In genomic region chr17:86755581-86756195, GRCm38 (mm10) we compare ENCODE assay signal across 9 mouse cellular contexts. TPM values are rescaled to one million over a fixed set of nuclear protein-coding genes. Genes with fewer than 3 reads are reported as not detected.
A peak's percentile ranks its signal among the peaks of the same experiment; 100 is the strongest.
DNase-seq lines count a peak whose midpoint lies in the region; ATAC-seq lines count a peak whose summit lies in the region.
"Had no signal": no experiment of that assay in that cellular context is flagged by ENCODE, and none has a peak within 500 bp of the region (broad histone marks: within the 10 kb centered on the region; RNA-seq: fewer than 3 reads in every experiment).

No protein-coding gene starts in this region.

- H3K27me3 ChIP-seq in kidney, embryonic 14.5 days (ENCODE audit: control insufficient read depth, insufficient read depth, low read length) = peaks cover 38% of the 10 kb centered on the region
- H3K27me3 ChIP-seq in embryonic facial prominence, embryonic 14.5 days (replicated peaks; ENCODE audit: control insufficient read depth, insufficient read depth, low read length) = peaks cover 51% of the 10 kb centered on the region
- peaks cover 53% of the 10 kb centered on the region for H3K27me3 ChIP-seq in intestine, embryonic 14.5 days (replicated peaks; ENCODE audit: control insufficient read depth, insufficient read depth, low read length)
- peaks cover 39% of the 10 kb centered on the region for H3K27me3 ChIP-seq in neural tube, embryonic 11.5 days (ENCODE audit: control insufficient read depth, insufficient read depth, low read length)

- no peak overlapping the region for H3K27ac ChIP-seq in kidney, embryonic 14.5 days (ENCODE audit: low read depth, low read length)
- H3K27ac ChIP-seq in embryonic facial prominence, embryonic 14.5 days (replicated peaks; ENCODE audit: low read depth, low read length) = no peak overlapping the region
- H3K27ac ChIP-seq in intestine, embryonic 14.5 days (ENCODE audit: low read depth) = no peak overlapping the region
- H3K27ac ChIP-seq in neural tube, embryonic 11.5 days (ENCODE audit: low read depth, low read length) = no peak overlapping the region

- H3K4me1 ChIP-seq in kidney, embryonic 14.5 days (ENCODE audit: control insufficient read depth, insufficient read depth, low read length) = peaks cover 17% of the 10 kb centered on the region; the same call in 1 of the 2 replicates
- peaks cover 14% of the 10 kb centered on the region; the same call in 1 of the 2 replicates for H3K4me1 ChIP-seq in embryonic facial prominence, embryonic 14.5 days (ENCODE audit: control insufficient read depth, insufficient read depth, low read length)
- peaks cover 16% of the 10 kb centered on the region; the same call in 1 of the 2 replicates for H3K4me1 ChIP-seq in intestine, embryonic 14.5 days (replicated peaks; ENCODE audit: control insufficient read depth, insufficient read depth, low read length)
- H3K4me1 ChIP-seq in neural tube, embryonic 11.5 days (ENCODE audit: control insufficient read depth, insufficient read depth, low read length) = no peaks in the 10 kb centered on the region

- no peak for ATAC-seq in kidney, embryonic 14.5 days (ENCODE audit: low FRiP score, low TSS enrichment)
- ATAC-seq in embryonic facial prominence, embryonic 14.5 days (ENCODE audit: low read depth) = no peak
- no peak for ATAC-seq in intestine, embryonic 14.5 days (replicated peaks; ENCODE audit: low FRiP score, low TSS enrichment, low read depth)
- ATAC-seq in neural tube, embryonic 11.5 days (ENCODE audit: insufficient read depth, low FRiP score, low TSS enrichment) = no peak
- no peak for ATAC-seq in monocyte, adult 5-6 weeks (replicated peaks; ENCODE audit: insufficient number of reproducible peaks, low FRiP score, low TSS enrichment, poor library complexity, severe bottlenecking)

- WGBS in kidney, embryonic 14.5 days = 18% methylated on average over 11 of the region's 11 CpGs
- WGBS in embryonic facial prominence, embryonic 14.5 days = 24% methylated on average over 11 of the region's 11 CpGs
- 26% methylated on average over 11 of the region's 11 CpGs for WGBS in intestine, embryonic 14.5 days
- 13% methylated on average over 11 of the region's 11 CpGs for WGBS in neural tube, embryonic 11.5 days

- peak overlapping the region; percentile 95 for H3K4me2 ChIP-seq in kidney, embryonic 14.5 days (replicated peaks; ENCODE audit: low read depth, low read length)
- H3K4me2 ChIP-seq in embryonic facial prominence, embryonic 14.5 days (ENCODE audit: low read depth, low read length) = peak overlapping the region; percentile 96
- H3K4me2 ChIP-seq in intestine, embryonic 14.5 days (ENCODE audit: low read length) = peak overlapping the region; percentile 97
- H3K4me2 ChIP-seq in neural tube, embryonic 11.5 days (ENCODE audit: low read depth) = peak overlapping the region; percentile 66

- H3K36me3 ChIP-seq in kidney, embryonic 14.5 days (ENCODE audit: control insufficient read depth, insufficient read depth, low read length) = no peaks in the 10 kb centered on the region
- no peaks in the 10 kb centered on the region for H3K36me3 ChIP-seq in embryonic facial prominence, embryonic 14.5 days (ENCODE audit: control insufficient read depth, insufficient read depth, low read length)
- H3K36me3 ChIP-seq in intestine, embryonic 14.5 days (ENCODE audit: control insufficient read depth, insufficient read depth, low read length) = no peaks in the 10 kb centered on the region
- H3K36me3 ChIP-seq in neural tube, embryonic 11.5 days (ENCODE audit: control insufficient read depth, insufficient read depth, low read length) = no peaks in the 10 kb centered on the region

- H3K4me3 ChIP-seq in kidney, embryonic 14.5 days (ENCODE audit: low read length) = peak overlapping the region; percentile 54
- peak overlapping the region; percentile 58 for H3K4me3 ChIP-seq in embryonic facial prominence, embryonic 14.5 days (ENCODE audit: low read depth, low read length)
- peak overlapping the region; percentile 49; the same call in 1 of the 2 replicates for H3K4me3 ChIP-seq in intestine, embryonic 14.5 days (ENCODE audit: low read depth, low read length)
- peak overlapping the region; percentile 35; the same call in 1 of the 2 replicates for H3K4me3 ChIP-seq in neural tube, embryonic 11.5 days (ENCODE audit: low read depth, low read length)
- H3K4me3 ChIP-seq: myocyte had no signal

- peak overlapping the region; percentile 62 for H3K9ac ChIP-seq in kidney, embryonic 14.5 days (ENCODE audit: low read depth, low read length)
- H3K9ac ChIP-seq in embryonic facial prominence, embryonic 14.5 days (ENCODE audit: low read depth, low read length) = no peak overlapping the region
- H3K9ac ChIP-seq in intestine, embryonic 14.5 days (ENCODE audit: low read length) = no peak overlapping the region
- H3K9ac ChIP-seq in neural tube, embryonic 11.5 days (ENCODE audit: low read length) = no peak overlapping the region

- H3K9me3 ChIP-seq in kidney, embryonic 14.5 days (ENCODE audit: control insufficient read depth, low read length) = no peaks in the 10 kb centered on the region
- no peaks in the 10 kb centered on the region for H3K9me3 ChIP-seq in embryonic facial prominence, embryonic 14.5 days (ENCODE audit: control insufficient read depth, low read length)
- H3K9me3 ChIP-seq in intestine, embryonic 14.5 days (ENCODE audit: control insufficient read depth, low read length) = no peaks in the 10 kb centered on the region
- H3K9me3 ChIP-seq in neural tube, embryonic 11.5 days (ENCODE audit: control insufficient read depth, low read length) = no peaks in the 10 kb centered on the region

- DNase-seq in kidney, adult 11 months = no peak
- no peak for DNase-seq in embryonic facial prominence, embryonic 14.5 days (ENCODE audit: low spot score)
- no peak for DNase-seq in intestine, embryonic 14.5 days (ENCODE audit: low spot score)
- DNase-seq in neural tube, embryonic 11.5 days (ENCODE audit: low spot score) = no peak
- no peak for DNase-seq in spleen, postnatal 10 days (ENCODE audit: low spot score in 2 of 2)
- no peak for DNase-seq in gastrocnemius, postnatal 25 days

RNA-seq across cellular contexts. Expression of gene Epas1, which starts 2.2 kb away (rescaled TPM):
- 8.6 and 12.8 TPM in 2 replicates for polyA plus RNA-seq in kidney, embryonic 14.5 days (2014; fragmentation: Nextera tagmentation; extraction: Ambion mirVana)
- 10.9 and 14.3 TPM in 2 replicates for polyA plus RNA-seq in embryonic facial prominence, embryonic 14.5 days (2014; fragmentation: Nextera tagmentation; extraction: Ambion mirVana)
- 7.7 TPM in 2 replicates for polyA plus RNA-seq in intestine, embryonic 14.5 days (2014; fragmentation: Nextera tagmentation; extraction: Ambion mirVana)
- 8.7 and 9.5 TPM in 2 replicates for polyA plus RNA-seq in neural tube, embryonic 11.5 days (2014; fragmentation: Nextera tagmentation; extraction: Ambion mirVana)
- 2.8 to 3.6 TPM in 2 of 3 replicates, not detected in the other for total RNA-seq in monocyte, adult 5-6 weeks (2017)
- 100 to 1,000 TPM in 1 of 2 experiments, 10 to 100 TPM in 1; 91.3 to 110 TPM for total RNA-seq in gastrocnemius, postnatal 25 days (2021)
